Mouse (Mus musculus): Measurements from ENCODE around the gene Clspn. TPM values are rescaled to one million over a fixed set of nuclear protein-coding genes. Genes with fewer than 3 reads are reported as not detected.

The Clspn gene
- polyA plus RNA-seq (2012; rRNA removed; ENCODE audit: low replicate concordance): 0.22 and 0.59 TPM in 2 replicates

DNA sequence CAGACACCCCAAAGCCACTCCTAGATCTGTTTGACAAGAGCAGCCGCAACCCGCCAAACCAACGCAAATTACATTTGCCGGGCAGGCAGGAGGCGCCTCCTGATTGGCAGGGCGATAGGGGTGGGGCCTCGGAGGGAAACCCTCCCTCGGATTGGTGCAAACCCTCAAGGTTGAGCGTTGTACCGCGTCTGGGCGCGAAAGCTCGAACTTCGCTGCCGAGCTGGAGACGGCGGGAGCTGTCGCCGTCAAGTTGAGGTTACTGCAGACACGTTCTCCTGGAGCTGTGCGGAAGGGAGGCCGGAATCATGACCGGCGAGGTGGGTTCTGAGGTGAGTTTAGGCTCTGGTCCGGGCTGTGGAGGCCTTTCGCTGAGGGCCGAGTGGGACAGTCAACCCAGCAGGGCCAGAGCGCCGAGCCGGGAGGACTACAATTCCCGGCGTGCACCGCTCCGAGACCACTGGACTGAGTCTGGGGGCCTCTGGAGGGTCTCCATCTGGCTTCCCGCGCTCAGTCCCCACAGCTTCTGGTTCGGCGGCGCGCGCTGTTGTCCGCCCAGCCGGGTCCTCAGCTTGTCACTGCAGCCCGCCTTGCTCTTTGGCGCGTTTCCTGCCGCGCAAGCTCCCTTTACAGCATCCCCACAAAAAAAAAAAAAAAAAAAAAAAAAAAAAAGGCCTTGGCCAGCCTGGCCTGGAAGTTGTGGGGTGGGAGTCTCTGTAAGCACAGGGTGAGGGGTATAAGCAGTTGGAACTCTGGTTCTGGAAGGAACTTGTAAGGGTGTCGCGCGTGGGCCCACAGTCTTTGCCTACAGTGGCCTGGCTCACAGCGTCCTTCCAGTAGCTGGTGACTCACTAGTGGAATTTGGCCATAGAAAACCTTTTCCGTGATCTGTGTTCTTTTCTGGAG lies at the start of gene Clspn:
Gene Clspn, plus strand, starts transcription at position 127 of the 903 bp plus-strand sequence.

DNA sequence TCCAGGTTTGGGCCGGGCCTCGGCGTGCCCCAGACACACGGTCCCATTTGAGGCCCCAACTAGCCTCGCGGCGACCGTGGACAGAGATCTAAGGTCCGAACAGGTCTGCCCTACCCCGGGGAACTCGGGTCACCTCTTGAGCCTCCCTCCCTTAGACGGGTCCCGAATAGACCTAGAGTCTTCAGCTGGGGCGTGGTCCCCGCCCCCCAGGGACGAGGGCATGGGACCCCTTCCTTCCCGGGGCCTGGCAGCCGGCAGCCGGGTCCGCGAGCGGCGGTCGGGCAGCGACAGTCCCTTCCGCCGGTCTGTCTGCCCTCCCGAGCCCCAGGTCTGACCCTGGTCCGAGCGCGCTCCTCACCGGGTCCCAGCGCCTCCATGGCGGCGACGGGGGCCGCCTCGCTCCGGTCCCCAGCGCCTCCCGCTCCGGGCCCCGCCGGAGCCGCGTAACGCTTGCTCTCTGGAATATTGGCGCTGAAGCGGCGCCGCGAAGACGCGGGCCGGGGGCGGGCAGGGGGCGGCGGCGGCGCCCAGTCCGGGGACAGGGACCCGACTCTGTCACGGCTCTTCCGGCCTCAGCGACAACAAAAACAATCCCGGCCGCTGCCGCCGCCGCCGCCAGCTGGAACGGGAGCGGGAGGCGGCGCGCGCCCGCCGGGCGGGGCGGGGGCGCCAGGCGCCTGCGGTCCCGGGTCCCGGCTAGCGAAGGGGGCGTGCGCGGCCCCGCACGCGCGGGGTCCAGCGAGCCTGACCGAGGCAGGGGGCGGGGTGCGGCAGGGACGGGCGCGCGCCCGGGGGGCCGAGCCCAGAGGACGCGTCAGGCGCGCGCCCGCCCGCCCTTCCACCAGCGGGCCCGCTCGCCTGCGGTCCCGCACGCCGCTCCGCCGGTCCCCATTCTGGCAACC lies 23.7 kb upstream of the Clspn start, which contains the start of gene Ago4:
Gene Ago4, minus strand, starts transcription at position 646 of the 902 bp plus-strand sequence.

DNA sequence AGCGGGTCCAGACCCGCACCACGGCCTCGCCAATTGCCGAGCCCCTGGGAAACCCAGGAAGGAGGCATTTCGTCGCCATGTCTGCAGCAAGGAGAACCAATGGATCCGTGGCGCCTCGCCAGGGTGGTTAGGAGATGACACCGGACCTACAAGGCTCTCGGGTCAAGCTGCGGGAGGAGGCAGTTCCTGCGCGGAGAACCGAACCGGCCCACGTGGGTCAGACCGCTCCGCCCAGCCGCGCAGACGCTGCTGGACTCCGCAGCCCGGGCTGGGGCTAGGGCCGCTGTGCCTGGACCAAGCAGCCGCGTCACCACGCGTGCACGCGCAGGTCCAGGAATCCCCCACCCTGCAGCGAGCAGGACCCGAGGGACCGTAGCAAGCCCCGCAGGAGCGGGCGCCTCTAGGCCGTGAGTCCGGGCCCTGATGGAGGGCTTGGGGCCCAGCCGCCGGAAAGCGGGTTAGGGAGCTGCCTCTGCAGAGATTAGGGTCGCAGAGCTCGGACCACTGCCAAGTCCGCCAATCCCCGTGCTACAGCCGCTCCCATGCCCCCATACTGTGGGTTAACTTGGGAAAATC lies 53.0 kb downstream of the Clspn start, which contains the start of gene 5730409E04Rik:
Gene 5730409E04Rik, plus strand, starts transcription at position 213 of the 576 bp plus-strand sequence.

Other genes with a start within 250 kb of the Clspn start
- gene Adprhl2, start 235.2 kb upstream of the Clspn start, polyA plus RNA-seq (2012; rRNA removed; ENCODE audit: low replicate concordance): 32.6 and 55.9 TPM in 2 replicates
- 1.5 and 2.1 TPM in 2 replicates for gene Tekt2, start 231.2 kb upstream of the Clspn start, polyA plus RNA-seq (2012; rRNA removed; ENCODE audit: low replicate concordance)
- gene Ago3, start 127.4 kb upstream of the Clspn start, polyA plus RNA-seq (2012; rRNA removed; ENCODE audit: low replicate concordance): 11.2 and 25.3 TPM in 2 replicates
- 18.7 and 20.2 TPM in 2 replicates for gene Ago1, start 88.4 kb upstream of the Clspn start, polyA plus RNA-seq (2012; rRNA removed; ENCODE audit: low replicate concordance)
- gene Ago4, start 23.5 kb upstream of the Clspn start, polyA plus RNA-seq (2012; rRNA removed; ENCODE audit: low replicate concordance): 1.3 and 2.4 TPM in 2 replicates
- 17.1 and 20.6 TPM in 2 replicates for gene 5730409E04Rik, start 52.9 kb downstream of the Clspn start, polyA plus RNA-seq (2012; rRNA removed; ENCODE audit: low replicate concordance)
- 174 and 310 TPM in 2 replicates for gene Psmb2, start 120.7 kb downstream of the Clspn start, polyA plus RNA-seq (2012; rRNA removed; ENCODE audit: low replicate concordance)
- 0.20 and 0.23 TPM in 2 replicates for gene Tfap2e, start 179.3 kb downstream of the Clspn start, polyA plus RNA-seq (2012; rRNA removed; ENCODE audit: low replicate concordance)
- gene Ncdn, start 196.5 kb downstream of the Clspn start, polyA plus RNA-seq (2012; rRNA removed; ENCODE audit: low replicate concordance): 36.9 and 55.0 TPM in 2 replicates
- 30.3 and 32.6 TPM in 2 replicates for gene AU040320, start 196.6 kb downstream of the Clspn start, polyA plus RNA-seq (2012; rRNA removed; ENCODE audit: low replicate concordance)